Mouse (Mus musculus) mesoderm, embryonic 11.5 days (tissue): ENCODE results near the gene Cemip.

Source experiments
- DNase-seq: peaks from one replicate; pipeline ENCODE4 v3.0.0-alpha.2; 2012; ENCODE audit warnings: low read depth, low spot score

The Cemip gene

DNA sequence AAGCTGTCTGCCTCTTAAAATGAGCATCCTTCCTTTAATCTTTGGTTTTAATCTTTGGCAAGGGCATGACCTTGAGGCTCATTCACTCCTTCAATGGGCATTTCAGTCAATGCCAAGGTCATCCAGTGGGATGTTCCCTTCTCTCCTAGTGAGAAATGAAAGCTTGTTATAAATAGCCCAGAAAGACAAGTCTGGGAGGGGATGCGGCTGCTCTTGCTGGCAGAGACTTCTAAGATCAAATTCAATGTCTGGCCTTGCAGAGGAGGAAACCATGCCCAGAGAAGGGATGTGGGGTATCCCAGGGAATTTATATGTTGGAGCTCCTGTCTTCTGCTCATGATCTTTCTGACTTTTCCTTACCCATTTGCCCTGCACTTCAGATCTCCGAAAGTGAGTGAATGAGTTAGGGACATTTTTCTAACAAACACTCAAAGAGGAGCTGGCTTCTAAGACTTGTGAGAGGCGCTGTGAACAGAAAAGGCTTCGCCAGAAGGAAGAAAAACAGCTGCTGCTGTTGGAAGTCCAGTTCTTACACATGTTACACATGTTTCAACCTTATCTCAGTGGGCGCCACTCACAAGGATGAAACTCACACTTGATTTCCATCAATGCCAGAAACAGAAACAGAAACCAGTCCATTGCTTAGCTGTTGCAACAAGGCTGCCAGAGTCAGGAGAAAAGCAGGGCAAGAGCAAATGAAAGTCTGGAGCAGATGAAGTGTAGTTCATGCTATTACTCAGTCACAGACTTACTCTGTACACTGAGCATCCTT lies 120.1 kb downstream of the Cemip start:
- DNase-seq, result no peak

DNA sequence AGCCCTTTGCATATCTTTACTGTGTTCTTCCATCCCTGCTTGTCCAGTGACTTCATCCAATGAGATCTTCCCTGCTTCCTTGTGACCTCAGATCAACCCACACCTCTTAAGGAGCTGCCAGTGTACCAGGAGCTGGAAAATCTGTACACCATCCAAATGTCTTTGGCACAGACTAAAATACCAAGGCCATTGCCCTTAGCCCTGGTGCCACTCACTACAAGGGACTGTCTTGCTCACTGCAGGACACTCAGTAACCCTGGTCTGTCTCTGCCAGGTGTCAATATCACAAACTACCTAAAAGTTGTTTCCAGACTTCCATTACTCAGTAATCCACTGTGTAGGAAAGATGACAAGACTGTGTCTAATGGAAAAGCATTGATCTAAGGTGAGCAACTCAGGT lies 121.1 kb downstream of the Cemip start:
- DNase-seq, result no peak

DNA sequence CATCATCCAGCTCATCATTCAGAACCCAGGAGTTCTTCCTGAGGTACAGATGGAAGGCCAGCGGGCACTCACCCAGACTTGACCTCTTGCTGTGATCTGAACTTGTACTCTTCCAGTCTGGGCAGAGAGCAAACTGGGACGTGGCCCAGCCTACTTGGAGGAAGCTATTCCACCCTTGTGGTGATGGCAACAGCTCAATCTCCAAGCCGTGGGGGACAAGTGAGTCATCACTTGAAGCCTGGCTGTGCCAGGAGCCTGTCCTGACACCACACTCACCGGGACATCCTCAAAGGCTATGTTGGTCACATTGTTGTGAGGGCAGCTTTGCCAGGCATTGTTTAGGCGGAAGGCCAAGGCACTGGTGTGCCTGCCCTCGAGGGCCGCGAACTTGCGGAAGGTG lies 133.8 kb downstream of the Cemip start:
- DNase-seq, result no peak

DNA sequence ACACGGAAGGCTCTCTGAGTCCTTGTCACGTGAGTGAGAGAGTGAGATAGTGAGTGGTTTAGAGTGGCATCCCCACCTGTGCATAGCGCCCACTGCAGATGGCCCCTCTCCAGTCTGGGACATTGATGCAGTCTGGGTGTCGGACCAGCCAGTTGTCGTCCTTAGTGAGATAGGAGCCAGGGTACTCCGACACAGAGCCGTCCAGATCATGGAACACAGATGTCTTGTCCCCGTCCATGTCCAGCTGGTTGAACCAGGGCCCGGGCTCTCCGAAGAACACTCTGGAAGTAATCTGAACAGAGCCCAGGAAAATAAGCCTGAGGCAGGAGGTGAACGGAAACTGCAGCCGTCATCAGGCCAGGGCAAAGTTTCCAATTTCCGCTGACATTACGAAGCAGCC lies 135.0 kb downstream of the Cemip start:
- DNase-seq, result no peak

DNA sequence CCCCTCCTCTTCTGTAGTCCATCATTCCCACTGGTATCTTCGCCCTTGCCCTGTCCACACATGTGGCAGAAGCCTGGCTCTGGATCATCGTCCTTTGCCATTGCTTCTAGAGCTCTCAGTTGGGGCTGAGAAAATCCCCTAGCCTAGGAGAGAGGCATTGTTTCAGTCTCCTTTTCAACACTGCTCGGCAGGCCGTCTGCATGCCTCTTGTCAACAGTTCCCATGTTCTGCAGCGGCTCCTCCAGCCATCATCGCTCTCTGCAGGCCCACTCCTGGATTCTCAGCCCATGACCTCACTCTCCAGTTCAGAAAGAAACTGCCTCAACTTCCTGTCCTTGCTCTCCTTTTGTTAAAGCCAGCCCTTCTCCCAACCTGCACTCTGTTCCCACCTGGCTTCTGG lies 136.6 kb downstream of the Cemip start:
- no peak for DNase-seq

GRCm38 (mm10) chr7:83948743-83949142 lies 137.6 kb downstream of the Cemip start:
- no peak for DNase-seq

DNA sequence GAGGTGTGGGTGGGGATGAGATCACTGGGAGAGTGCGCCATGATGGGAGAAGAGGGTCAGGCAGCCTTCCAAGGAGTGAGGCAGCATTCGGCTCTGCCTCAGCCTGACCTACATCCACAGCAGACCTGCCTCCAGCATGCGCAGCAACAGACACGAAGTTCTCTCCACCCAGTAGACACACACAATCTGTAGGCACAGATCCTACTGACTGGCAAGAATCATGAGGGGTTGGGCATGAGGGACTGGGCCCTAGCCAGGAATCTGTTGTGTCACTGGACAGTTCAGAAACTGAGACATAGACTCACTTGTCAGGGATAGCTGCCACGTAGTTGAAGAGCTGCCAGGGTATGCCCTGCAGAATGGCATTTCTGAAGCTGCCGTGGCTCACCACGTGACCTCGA lies 144.6 kb downstream of the Cemip start:
- no peak for DNase-seq

DNA sequence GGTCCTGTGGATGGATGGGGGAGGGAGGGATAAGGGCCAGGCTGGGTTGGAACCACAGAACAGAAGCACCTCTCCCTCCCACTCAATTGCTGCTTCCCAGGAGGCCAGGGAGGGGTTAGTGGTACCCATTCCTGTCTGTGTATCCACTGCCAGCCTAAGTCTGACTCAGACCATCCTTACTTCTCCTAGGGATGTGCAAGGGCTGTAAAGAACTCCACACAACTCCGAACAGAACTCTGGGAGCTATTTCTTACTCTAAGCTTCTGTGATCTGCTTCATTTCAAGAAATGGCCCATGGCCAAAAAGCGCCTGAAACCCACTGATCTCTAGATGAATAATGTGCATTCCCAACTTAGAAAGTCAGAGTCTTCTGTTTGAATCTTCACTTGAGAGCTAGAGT lies 146.2 kb downstream of the Cemip start:
- no peak for DNase-seq

GRCm38 (mm10) chr7:83939017-83939721 lies 147.1 kb downstream of the Cemip start:
- DNase-seq, result no peak

- DNase-seq, result no peak
Observed at GRCm38 (mm10) chr7:83921637-83922036, 164.7 kb downstream of the Cemip start.

DNA sequence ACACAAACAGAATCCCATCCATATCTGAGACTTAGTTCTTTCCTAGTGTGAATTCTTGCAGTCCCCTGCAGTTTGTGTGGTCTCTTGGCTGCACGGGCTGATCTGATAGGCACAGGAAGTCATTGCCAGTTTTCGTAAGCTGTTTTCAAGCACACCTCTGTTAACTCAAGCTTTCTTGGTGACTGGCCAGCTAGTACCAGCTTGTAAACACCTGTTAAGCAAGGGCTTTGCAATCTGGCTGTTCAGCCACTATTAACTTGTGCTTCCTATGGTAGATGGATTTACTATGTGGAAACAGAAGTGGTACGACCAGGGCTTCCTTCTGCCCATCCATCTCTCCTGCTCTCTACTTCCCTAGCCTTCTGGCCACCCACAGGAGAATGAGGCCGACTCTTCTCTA lies 166.1 kb downstream of the Cemip start:
- DNase-seq, result no peak

DNA sequence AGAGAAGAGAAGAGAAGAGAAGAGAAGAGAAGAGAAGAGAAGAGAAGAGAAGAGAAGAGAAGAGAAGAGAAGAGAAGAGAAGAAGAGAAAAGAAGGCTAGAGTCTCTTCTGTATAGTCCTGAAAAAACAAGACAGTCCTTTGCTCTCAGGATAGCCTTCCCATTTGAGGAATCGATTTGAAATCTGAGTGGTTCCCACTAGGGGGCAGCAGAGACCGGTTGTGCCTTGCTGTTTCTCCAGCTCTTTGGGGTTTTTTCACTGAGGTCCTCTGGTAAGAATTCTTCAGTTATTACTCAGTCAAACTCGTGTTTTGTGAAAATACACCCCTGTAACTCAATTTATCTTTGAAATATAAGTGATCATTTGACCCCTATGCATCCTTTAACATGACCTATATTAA lies 171.7 kb downstream of the Cemip start:
- DNase-seq, result peak; percentile 89

- no peak for DNase-seq
Observed at GRCm38 (mm10) chr7:83913995-83914394, 172.3 kb downstream of the Cemip start.

- DNase-seq, result no peak
Observed at GRCm38 (mm10) chr7:83913405-83913932, 172.8 kb downstream of the Cemip start.

GRCm38 (mm10) chr7:83911909-83912308 lies 174.4 kb downstream of the Cemip start:
- DNase-seq, result no peak

DNA sequence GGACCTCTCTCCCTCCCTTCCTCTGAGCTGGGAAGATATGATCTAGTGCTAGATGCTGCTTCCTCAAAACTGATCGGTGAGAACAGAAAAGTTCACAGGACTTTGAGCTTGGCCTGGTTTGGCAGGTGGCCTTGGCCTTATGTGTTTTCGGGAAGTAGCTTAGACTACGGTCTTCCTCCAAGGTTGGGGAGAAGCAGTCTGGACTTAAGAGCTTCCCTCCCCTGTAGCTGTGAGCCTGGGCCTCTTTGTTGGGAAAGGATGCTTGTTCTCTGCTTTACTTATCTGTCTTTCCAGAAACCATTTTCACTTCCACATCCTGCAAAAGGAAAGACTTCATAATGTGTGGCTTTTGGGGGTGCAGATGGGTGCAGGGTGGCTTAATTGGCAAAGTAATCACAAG lies 181.5 kb downstream of the Cemip start:
- no peak for DNase-seq

GRCm38 (mm10) chr7:83902296-83903145 lies 183.8 kb downstream of the Cemip start:
- DNase-seq, result no peak

DNA sequence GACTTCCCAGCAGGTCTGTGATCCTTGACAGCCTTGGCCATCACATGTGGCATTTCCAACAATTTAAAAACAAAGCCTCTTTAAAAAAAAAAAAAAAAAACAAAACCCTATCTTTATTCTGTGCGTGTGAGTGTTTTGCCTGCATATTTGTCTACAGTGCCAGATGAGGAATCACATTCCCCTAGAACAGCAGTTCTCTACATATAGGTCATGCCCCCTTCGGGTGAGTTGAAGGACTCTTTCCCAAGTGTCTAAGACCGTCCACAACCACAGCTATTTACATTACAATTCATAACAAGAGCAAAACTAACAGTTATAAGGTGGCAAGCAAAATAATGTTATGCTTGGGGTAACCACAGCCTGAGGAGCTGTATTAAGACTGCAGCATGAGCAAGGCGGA lies 184.9 kb downstream of the Cemip start:
- DNase-seq, result no peak

- DNase-seq, result no peak
Observed at GRCm38 (mm10) chr7:83900519-83900918, 185.8 kb downstream of the Cemip start.

DNA sequence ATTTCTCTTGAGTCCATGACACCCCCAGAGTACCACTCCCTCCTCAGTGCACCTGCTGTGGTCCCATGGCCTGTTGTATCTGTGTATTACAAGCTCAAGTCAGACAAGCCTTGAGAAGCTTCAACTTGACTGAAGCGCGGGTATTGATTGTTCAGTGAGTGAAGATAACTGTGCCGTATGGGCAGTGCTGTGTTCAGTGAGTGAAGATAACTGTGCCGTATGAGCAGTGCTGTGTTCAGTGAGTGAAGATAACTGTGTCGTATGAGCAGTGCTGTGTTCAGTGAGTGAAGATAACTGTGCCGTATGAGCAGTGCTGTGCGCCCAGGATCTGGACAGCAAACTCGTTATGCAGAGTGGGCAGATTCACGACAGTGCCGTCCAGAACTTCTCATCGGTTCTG lies 188.0 kb downstream of the Cemip start:
- DNase-seq, result no peak

DNA sequence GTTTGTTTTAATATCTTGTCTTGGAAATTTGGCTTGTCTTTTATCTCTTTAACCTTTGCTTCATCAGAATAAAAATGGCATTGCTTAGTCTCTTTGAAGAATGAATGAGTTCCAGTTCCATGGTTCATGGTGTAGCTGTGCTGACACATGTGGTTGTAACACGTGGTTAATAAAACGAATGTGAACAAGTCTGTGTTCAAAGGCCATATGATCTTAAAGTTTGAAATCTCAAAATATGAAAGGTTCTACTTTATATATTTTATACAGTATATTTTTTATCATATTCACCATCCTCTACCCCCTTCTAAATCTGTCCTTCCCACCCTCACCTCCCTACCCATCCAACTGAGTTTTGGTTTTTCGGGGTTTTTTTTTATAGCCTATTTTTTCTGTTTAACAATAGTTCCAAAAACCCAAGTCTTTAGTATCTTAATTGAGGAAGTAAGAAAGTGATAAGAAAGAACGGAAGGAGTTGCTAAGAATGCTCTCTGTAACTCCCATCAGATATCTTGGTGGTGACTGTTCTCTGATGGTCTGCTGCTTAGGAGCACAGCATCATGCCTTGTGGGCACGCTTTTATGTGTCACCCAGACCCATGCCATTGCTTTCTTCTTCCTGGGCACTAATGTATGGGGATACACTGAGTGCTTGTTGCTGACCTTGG lies 190.1 kb downstream of the Cemip start:
- no peak for DNase-seq

GRCm38 (mm10) chr7:83894348-83894747 lies 192.0 kb downstream of the Cemip start:
- no peak for DNase-seq
